Comparison of ENCODE assay signal across 1 mouse cellular context in the genomic region with DNA sequence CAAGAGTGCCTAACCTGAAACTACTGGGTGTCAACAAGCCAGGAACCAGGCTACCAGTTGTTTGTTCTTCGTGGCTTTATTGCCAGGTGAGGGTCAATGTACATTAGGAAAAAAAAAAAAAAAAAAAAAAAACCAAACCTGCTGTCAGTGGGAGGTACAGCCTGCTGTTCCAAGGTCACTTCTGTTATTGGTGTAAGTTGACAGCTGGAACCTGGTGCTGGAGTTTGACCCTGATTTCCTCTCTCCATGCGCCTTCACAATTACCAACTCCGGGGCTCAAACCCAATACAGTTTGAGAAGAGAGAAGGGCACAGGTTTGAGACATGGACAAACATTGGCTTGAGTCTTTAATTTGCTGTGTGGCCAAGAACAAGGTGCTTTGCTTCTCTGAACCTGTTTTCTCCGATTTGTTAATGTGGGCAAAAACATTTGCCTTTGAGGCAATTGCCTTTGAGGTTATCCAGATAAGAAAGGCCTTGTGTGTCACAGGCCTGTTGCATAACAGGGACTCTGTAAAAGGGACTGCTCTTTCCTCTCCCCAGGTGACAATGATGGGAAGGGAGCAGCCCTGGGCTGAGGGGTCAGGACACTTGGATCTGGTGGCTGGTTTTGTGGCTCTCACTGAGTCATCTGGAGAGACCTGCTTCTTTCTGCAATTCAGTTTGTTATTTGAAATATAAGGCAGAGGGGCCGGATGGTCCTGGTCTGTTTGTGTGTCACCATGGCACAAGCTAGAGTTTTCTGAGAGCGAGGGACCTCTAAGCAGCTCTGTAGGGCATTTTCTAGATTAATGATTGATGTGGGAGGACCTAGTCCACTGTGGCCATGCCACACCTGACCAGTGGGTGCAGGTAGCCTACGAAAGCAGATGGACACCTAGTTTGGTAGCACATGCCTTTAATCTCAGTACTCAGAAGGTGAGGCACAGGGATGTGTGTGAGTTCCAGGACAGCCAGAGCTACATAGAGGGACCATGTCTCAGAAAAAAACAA.
TF ChIP-seq lines count a peak whose summit lies in the region.

No protein-coding gene starts in this region.

TF ChIP-seq in CH12.LX, 34 proteins besides CTCF, POLR2A, EP300 and RAD21:
- TF ChIP-seq MXI1 (IDR thresholded peaks at IDR 0.05; ENCODE audit: low read depth, low read length) (0 out of 2 replicates have a peak, but pooled peaks have one; percentile 9), NRF1 (IDR thresholded peaks at IDR 0.05; ENCODE audit: low read depth, low read length) (no peak), UBTF (IDR thresholded peaks at IDR 0.05; ENCODE audit: low read depth, low read length) (no peak), SMC3 (IDR thresholded peaks at IDR 0.05; ENCODE audit: low read depth, low read length) (no peak), ZNF384 (IDR thresholded peaks at IDR 0.05; ENCODE audit: low read depth, low read length) (peak; percentile 82), NELFE (IDR thresholded peaks at IDR 0.05; ENCODE audit: low read depth, low read length) (no peak), BHLHE40 (IDR thresholded peaks at IDR 0.05; ENCODE audit: low read depth, low read length) (no peak), ZMIZ1 (IDR thresholded peaks at IDR 0.05; ENCODE audit: low read depth, low read length) (no peak), MYC (IDR thresholded peaks at IDR 0.05; ENCODE audit: low read depth, low read length) (no peak), IRF4 (IDR thresholded peaks at IDR 0.05; ENCODE audit: low read depth, low read length) (0 out of 2 replicates have a peak, but pooled peaks have one; percentile 2), ZC3H11A (IDR thresholded peaks at IDR 0.05; ENCODE audit: low read depth, low read length) (no peak), TCF12 (IDR thresholded peaks at IDR 0.05; ENCODE audit: low read depth, low read length) (no peak), MAFK (IDR thresholded peaks at IDR 0.05; ENCODE audit: insufficient replicate concordance, low read length) (no peak), E2F4 (IDR thresholded peaks at IDR 0.05; ENCODE audit: insufficient replicate concordance, low read depth, low read length) (no peak)
